Mouse (Mus musculus): ENCODE data around the gene Sod1. TPM values are rescaled to one million over a fixed set of nuclear protein-coding genes. Genes with fewer than 3 reads are reported as not detected.
"Not testable (repeated sequence)": the region's sequence is repeated elsewhere in the genome, so short reads cannot be mapped to it uniquely, and the experiment has no call there.

The Sod1 gene
- total RNA-seq, 2 experiments from 2014 or later, result 1,054 to 1,131 TPM

DNA sequence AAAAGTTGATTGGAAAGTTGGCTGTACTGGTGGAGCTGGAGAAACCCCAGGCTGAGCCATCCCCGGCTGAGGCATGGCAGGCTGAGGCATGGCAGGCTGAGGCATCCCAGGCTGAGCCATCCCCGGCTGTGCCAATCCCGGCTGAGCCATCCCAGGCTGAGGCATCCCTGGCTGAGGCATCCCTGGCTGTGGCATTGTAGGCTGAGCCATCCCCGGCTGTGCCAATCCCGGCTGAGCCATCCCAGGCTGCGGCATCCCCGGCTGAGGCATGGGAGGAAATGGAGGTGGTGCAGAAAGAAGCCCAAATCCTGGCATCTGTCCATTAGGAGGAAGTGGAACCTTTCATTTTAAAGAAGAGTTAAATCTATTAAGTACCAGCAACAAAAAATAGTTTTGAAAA, 29.5 kb downstream of the Sod1 start:
- no peak for DNase-seq (ENCODE audit: low spot score in 2 of 2)

DNA sequence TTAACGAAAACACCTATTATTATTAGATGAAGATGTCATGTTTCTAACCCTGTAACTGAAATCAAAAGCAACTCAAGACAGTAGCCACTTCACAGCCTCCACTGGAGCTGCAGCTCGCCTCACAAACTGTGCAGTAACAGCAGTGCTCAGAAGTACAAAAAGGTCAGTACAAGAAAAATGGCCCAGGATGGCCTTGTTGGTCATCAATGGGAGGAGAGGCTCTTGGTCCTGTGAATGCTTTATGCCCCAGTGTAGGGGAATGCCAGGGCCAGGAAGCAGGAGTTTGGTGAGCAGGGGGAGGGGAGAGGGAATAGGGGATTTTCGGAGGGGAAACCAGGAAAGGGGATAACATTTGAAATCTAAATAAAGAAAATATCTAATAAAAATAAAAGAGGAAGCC, 30.7 kb downstream of the Sod1 start:
- not testable (repeated sequence) for DNase-seq (ENCODE audit: low spot score in 2 of 2)

DNA sequence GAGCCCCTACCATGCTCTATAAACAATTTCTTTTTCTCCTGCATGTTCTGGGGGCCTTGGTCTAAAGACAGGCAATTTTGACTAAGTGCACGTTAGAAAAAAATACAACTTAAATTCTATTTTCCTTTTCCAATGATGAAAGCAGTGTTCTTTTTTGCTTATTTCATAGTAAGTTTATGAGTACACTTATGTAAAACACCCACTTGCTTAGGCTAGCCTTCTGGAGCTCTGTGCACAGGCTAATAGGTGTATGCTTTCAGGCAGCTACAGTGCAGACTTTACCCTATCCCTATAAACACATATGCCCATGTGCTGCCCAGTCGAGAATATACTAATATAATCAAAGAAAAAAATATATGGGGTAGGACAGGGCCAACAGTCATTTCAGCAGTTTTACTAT, 32.0 kb downstream of the Sod1 start:
- no peak for DNase-seq (ENCODE audit: low spot score in 2 of 2)

DNA sequence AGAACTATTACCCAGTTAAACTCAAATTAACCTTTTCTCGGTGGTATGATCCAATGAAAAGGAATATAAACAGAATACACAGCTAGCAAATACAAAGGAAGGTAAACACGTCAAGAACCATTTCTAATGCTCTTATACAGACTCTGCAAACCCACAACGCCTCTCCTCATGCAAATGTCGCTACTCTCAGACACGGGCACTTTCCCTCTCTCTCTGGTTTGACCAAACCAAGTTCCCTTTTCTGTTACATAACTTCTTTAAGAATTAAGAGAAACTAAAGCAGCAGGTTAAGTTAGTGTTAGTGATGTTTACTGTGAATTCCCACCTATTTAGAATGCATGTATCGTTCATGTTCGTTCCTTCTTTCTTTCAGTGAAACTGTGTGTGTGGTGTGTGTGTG, 38.4 kb downstream of the Sod1 start:
- no peak for DNase-seq (ENCODE audit: low spot score in 2 of 2)

DNA sequence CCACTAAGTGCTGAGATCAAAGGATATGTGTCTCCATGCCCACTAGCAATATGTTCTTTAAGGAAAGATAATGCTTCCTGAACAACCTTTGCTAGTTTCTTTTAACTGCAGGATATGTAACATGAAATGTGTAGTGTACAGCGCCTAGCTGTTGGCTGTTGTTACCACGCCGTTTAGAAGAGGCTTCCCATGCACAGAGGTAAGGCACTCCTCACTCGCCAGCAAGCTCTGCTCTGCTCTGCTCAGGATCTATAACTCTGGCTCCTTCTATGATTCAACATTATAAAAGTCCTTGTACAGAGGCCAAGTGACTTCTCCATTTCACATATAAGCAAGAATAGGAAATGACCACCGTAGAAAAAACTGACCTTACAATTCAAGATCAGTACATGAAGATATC, 39.1 kb downstream of the Sod1 start:
- no peak for DNase-seq (ENCODE audit: low spot score in 2 of 2)

DNA sequence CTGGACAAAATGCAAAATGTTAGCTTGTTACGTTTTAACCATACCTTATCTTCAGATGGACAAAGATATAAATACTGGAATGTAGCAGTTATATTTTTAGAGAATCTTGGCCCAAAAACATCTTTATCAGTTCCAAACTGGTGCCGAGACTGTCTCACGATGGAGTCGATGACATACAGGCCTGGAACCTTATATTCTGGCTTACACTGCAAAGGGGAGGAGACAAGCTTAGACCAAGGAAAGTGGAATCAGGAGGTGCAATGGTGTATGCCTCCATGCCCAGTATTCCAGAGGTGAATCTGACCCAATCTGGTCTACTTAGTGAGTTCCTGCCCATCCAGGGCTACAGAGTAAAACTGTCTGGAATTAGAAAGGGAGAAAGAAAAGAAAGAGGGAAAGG, 39.5 kb downstream of the Sod1 start:
- no peak for DNase-seq (ENCODE audit: low spot score in 2 of 2)

DNA sequence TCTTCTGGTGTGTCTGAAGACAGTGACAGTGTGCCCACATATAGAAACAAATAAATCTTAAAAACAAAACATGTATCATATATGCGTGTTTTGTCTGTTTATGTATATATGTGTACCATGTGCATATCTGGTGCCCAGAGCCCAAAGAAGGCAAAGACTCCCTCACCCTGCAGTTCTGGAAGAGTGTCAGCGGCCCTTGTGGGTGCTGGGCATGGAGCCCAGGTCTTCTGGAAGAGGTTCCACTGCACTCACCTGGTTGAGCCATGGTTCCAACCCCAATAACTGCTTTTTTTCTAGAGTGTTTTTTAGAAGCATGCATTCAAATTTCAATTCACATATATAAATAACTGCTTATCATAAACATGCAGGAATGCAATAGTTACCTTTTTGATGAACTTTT, 41.2 kb downstream of the Sod1 start:
- no peak for DNase-seq (ENCODE audit: low spot score in 2 of 2)

DNA sequence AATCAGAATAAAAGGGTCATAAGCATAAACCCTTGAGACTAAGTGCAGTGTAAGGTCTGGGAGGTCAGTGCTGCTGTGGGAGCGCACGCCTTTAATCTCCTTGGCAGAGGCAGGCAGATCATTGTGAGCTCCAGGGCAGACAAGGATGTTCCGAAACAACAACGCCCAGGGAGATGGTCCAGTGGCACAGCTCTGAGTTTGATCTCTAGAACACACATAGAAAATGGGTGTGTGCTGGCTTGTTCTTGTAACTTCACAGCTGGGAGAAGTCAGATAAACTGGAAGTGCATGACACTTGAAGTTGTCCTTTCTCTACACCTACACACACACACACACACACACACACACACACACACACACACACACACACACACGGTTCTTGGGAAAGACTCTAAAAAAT, 43.5 kb downstream of the Sod1 start:
- no peak for DNase-seq (ENCODE audit: low spot score in 2 of 2)

DNA sequence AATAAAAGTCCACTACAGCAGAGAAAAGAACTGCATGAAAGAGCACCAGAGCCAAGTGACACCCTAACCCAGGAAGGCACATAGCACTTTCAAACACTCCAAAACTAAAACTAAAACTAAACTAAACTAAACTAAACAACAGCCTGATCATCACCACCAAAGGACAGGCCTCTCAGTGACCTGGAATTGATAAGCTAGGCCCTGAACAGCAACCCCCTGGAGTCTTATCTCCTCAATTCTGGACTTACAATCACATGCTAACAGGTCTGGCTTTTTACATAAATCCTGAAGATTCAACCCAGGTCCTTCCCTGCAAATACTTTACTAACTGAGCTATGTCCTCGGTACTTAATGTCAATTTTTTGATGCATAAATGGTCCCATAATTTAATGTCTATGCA, 44.6 kb downstream of the Sod1 start:
- DNase-seq (ENCODE audit: low spot score in 2 of 2), result no peak

DNA sequence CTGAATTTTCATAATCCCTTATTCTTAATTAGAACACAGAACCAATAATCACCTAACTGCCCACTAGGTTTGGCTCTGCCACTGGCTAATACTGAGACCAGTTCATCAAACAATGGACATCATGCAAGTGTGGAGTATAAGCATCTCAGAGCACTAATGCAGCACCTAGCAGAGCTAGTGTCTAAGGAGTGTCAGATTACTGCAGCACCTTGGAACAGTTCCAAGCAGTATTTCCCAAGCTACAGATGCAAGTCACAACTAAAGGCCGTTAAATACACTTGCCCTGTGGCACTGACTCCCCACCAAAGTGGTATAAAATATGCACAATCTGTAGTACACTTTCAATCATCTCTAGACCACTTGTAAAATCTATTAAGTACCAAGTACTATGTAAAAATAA, 46.0 kb downstream of the Sod1 start:
- DNase-seq (ENCODE audit: low spot score in 2 of 2), result no peak

DNA sequence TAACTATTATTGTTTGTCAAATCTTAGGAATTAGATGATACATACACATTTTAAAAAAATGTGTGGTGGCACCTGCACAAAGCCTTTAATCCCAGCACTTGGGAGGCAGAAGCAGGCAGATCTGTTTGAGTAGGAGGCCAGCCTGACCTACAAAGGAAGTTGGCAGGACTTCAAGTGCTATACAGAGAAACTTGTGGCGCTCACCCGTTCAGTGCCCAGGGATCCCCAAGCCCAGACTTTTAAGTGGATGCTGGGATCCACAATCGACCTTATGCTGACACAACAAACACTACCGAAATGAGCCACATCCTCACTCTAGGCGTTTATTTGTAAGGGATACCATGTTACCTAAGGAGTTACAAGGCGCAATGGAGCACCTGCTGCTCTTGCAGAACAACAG, 55.0 kb downstream of the Sod1 start:
- no peak for DNase-seq (ENCODE audit: low spot score in 2 of 2)

Other genes starting within 250 kb of the Sod1 start
- 10 to 100 TPM; 67.9 to 73.4 TPM for gene Tiam1, start 77.0 kb upstream of the Sod1 start, total RNA-seq (2021)
- gene Scaf4, start 63.7 kb downstream of the Sod1 start, total RNA-seq (2021), result 10 to 100 TPM; 57.1 to 68.3 TPM
- 10 to 100 TPM; 12.3 to 13.7 TPM for gene Hunk, start 165.3 kb downstream of the Sod1 start, total RNA-seq (2021)

Measured in adrenal gland, postnatal 4 days (tissue).